18 mouse cellular contexts compared by ENCODE assay signal in the genomic region with DNA sequence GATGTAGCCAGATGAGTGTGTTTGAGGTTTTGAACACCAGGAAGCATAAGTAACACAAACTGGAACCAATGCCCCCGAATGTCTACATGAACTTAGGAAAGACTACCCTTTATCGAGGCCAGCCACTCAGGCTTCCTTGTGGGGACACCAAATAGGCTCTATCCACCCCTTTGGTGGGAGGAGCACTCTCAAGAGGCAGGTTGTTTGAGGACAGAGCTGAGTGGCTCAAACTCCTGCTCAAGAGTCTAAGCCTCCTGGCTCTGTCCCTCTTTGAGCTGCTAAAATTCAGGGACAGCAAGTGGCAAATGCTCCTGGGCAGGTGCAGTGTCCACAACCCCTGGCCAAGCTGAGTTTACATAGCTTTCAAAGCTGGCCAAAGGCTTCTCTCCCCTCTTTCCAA. TPM values are rescaled to one million over a fixed set of nuclear protein-coding genes. Genes with fewer than 3 reads are reported as not detected.
A peak's percentile ranks its signal among the peaks of the same experiment; 100 is the strongest.
DNase-seq lines count a peak whose midpoint lies in the region; ATAC-seq and TF ChIP-seq lines count a peak whose summit lies in the region.
"Had no signal": no experiment of that assay in that cellular context is flagged by ENCODE, and none has a peak within 500 bp of the region (broad histone marks: within the 10 kb centered on the region; RNA-seq: fewer than 3 reads in every experiment).

No protein-coding gene starts in this region.

- ATAC-seq in megakaryocyte progenitor cell, adult 5-6 weeks (replicated peaks; ENCODE audit: poor library complexity), result 0 out of 2 replicates have a peak, but pooled peaks have one; percentile 22
- ATAC-seq: forebrain, embryonic 16.5 days had no signal

- H3K36me3 ChIP-seq in spleen, adult 2 months (ENCODE audit: control insufficient read depth, insufficient read depth, low read length), result peaks cover 6% of the 10 kb centered on the region

- WGBS in spleen, adult 2 months, result 44% methylated on average over 2 of the region's 2 CpGs

- TF ChIP-seq POLR2A in spleen, adult 2 months (IDR thresholded peaks at IDR 0.05; ENCODE audit: low read depth, low read length), result no peak

- peak; percentile 29 for DNase-seq in gastrocnemius, postnatal 25 days
- DNase-seq in gastrocnemius, postnatal 4 days (ENCODE audit: low spot score in 2 of 2), result no peak
- no peak for DNase-seq in spleen, adult 2 months (ENCODE audit: low read depth in 1 of 2, low spot score in 2 of 2)
- no peak for DNase-seq in spleen, postnatal 14 days (ENCODE audit: low spot score in 2 of 2)
- DNase-seq in lung, postnatal 10 days, result peak; percentile 40
- DNase-seq in embryo, embryonic 10 days (ENCODE audit: low spot score), result no peak
- no peak for DNase-seq in urinary bladder, postnatal 25 days (ENCODE audit: low spot score)
- DNase-seq: adrenal gland, postnatal 10 days; cerebellum, adult 11-12 months; cerebellum, adult 9-10 months; heart, adult 2 months; heart, postnatal 14 days had no signal

- TF ChIP-seq CTCF in spleen, adult 2 months (IDR thresholded peaks at IDR 0.05; ENCODE audit: extremely low read depth, insufficient read depth, insufficient read length, insufficient replicate concordance), result no peak

- H3K4me3 ChIP-seq in spleen, adult 2 months (ENCODE audit: extremely low read depth, insufficient read depth, insufficient read length), result no peak overlapping the region
- H3K4me3 ChIP-seq: embryonic facial prominence, embryonic 13.5 days; forebrain, embryonic 12.5 days; heart, adult 2 months; heart, embryonic 15.5 days had no signal

- peak overlapping the region; percentile 21; the same call in 1 of the 2 replicates for H3K27ac ChIP-seq in spleen, adult 2 months (ENCODE audit: insufficient read depth, low read length)
- H3K27ac ChIP-seq: embryonic facial prominence, embryonic 13.5 days; forebrain, embryonic 12.5 days; heart, adult 2 months; heart, embryonic 15.5 days; hindbrain, embryonic 14.5 days had no signal

- H3K27me3 ChIP-seq in spleen, adult 2 months (ENCODE audit: control insufficient read depth, insufficient read depth, low read length), result no peaks in the 10 kb centered on the region
- H3K27me3 ChIP-seq: embryonic facial prominence, embryonic 13.5 days; forebrain, embryonic 12.5 days; heart, embryonic 15.5 days had no signal

- H3K4me1 ChIP-seq in spleen, adult 2 months (ENCODE audit: control insufficient read depth, insufficient read depth, insufficient read length), result peaks cover 23% of the 10 kb centered on the region; the same call in 1 of the 2 replicates

RNA-seq across cellular contexts. Expression of a gene that starts 8.0 kb away (rescaled TPM):
- total RNA-seq in gastrocnemius, postnatal 25 days (2021), result 10 to 100 TPM; 26.3 to 27.2 TPM
- total RNA-seq in gastrocnemius, postnatal 4 days (2021), result 10 to 100 TPM; 76.4 to 78.6 TPM
- polyA plus RNA-seq in spleen, adult 2 months (2012; rRNA removed), result 351 and 558 TPM in 2 replicates
- 27.1 and 34.8 TPM in 2 replicates for total RNA-seq in megakaryocyte progenitor cell, adult 5-6 weeks (2015)
- 51.7 and 52.5 TPM in 2 replicates for total RNA-seq in megakaryocyte progenitor cell, adult 5-6 weeks (2017)

RNA-seq across cellular contexts. Expression of a gene that starts 14.9 kb away (rescaled TPM):
- total RNA-seq in gastrocnemius, postnatal 25 days (2021), result 10 to 100 TPM; 37.8 to 39.2 TPM
- 10 to 100 TPM; 12.7 to 15.3 TPM for total RNA-seq in gastrocnemius, postnatal 4 days (2021)
- 25.0 and 27.1 TPM in 2 replicates for polyA plus RNA-seq in spleen, adult 2 months (2012; rRNA removed)
- 37.4 and 42.1 TPM in 2 replicates for total RNA-seq in megakaryocyte progenitor cell, adult 5-6 weeks (2015)
- total RNA-seq in megakaryocyte progenitor cell, adult 5-6 weeks (2017), result 15.9 and 16.1 TPM in 2 replicates

Comparison
In these comparisons a context has a peak if more than half of its experiments do, and no peak if none do; other contexts are left out.
1. DNase-seq: peak in gastrocnemius, postnatal 25 days (single experiment) and lung, postnatal 10 days (single experiment); none in gastrocnemius, postnatal 4 days (0 of 2), spleen, adult 2 months (0 of 2), spleen, postnatal 14 days (0 of 2), embryo, embryonic 10 days (single experiment) and urinary bladder, postnatal 25 days (single experiment).